Comparison of ENCODE assay signal across 8 mouse cellular contexts in genomic region chr8:124793172-124793651, GRCm38 (mm10). TPM values are rescaled to one million over a fixed set of nuclear protein-coding genes. Genes with fewer than 3 reads are reported as not detected.
A peak's percentile ranks its signal among the peaks of the same experiment; 100 is the strongest.
DNase-seq lines count a peak whose midpoint lies in the region; ATAC-seq and TF ChIP-seq lines count a peak whose summit lies in the region.

No protein-coding gene starts in this region.

- H3K9me3 ChIP-seq in heart, embryonic 13.5 days = no peaks in the 10 kb centered on the region
- no peaks in the 10 kb centered on the region for H3K9me3 ChIP-seq in kidney, embryonic 15.5 days (replicated peaks)
- H3K9me3 ChIP-seq in liver, embryonic 11.5 days (ENCODE audit: control insufficient read depth, low read length) = no peaks in the 10 kb centered on the region

- H3K4me1 ChIP-seq in heart, embryonic 13.5 days = peaks cover 46% of the 10 kb centered on the region
- H3K4me1 ChIP-seq in kidney, embryonic 15.5 days = peaks cover 34% of the 10 kb centered on the region
- H3K4me1 ChIP-seq in liver, embryonic 11.5 days (replicated peaks; ENCODE audit: control insufficient read depth, insufficient read depth, low read length) = peaks cover 15% of the 10 kb centered on the region

- TF ChIP-seq POLR2A in brain, embryonic 14.5 days (IDR thresholded peaks at IDR 0.05; ENCODE audit: borderline replicate concordance, extremely low read depth, insufficient read depth, insufficient read length, poor library complexity, severe bottlenecking) = peak; percentile 13

- under 1% methylated on average over 51 of the region's 51 CpGs for WGBS in heart, embryonic 13.5 days
- WGBS in kidney, embryonic 15.5 days = under 1% methylated on average over 51 of the region's 51 CpGs
- WGBS in liver, embryonic 11.5 days = 2% methylated on average over 51 of the region's 51 CpGs

- H3K27ac ChIP-seq in heart, embryonic 13.5 days (replicated peaks) = peak overlapping the region; percentile 68
- H3K27ac ChIP-seq in kidney, embryonic 15.5 days = no peak overlapping the region
- no peak overlapping the region for H3K27ac ChIP-seq in liver, embryonic 11.5 days (ENCODE audit: low read depth, low read length)

- DNase-seq in A20 (ENCODE audit: low read depth, low spot score) = peak; percentile 78
- peak; percentile 86 for DNase-seq in brain, embryonic 14.5 days (ENCODE audit: low read depth)
- peak; percentile 92 for DNase-seq in liver, embryonic 11.5 days (ENCODE audit: low spot score)
- DNase-seq in naive thymus-derived CD4-positive, alpha-beta T cell, adult 2 months (ENCODE audit: low read depth) = peak; percentile 59
- peak; percentile 81 to 94 for DNase-seq in spleen, postnatal 4 days (ENCODE audit: low spot score in 2 of 2)

- peak; percentile 43; the same call in 1 of the 2 replicates for ATAC-seq in erythroblast, adult 5-6 weeks (replicated peaks; ENCODE audit: low FRiP score, poor library complexity, severe bottlenecking)
- ATAC-seq in heart, embryonic 13.5 days (ENCODE audit: extremely low read depth, insufficient number of reproducible peaks, low FRiP score, low TSS enrichment) = peak; percentile 68; the same call in 1 of the 2 replicates
- peak; percentile 90 for ATAC-seq in kidney, embryonic 15.5 days (replicated peaks; ENCODE audit: low FRiP score)
- peak; percentile 83 for ATAC-seq in liver, embryonic 11.5 days (replicated peaks; ENCODE audit: low FRiP score)

- peak overlapping the region; percentile 75 for H3K9ac ChIP-seq in heart, embryonic 13.5 days
- H3K9ac ChIP-seq in kidney, embryonic 15.5 days = no peak overlapping the region
- no peak overlapping the region for H3K9ac ChIP-seq in liver, embryonic 11.5 days (ENCODE audit: low read depth, low read length)

- no peaks in the 10 kb centered on the region for H3K36me3 ChIP-seq in heart, embryonic 13.5 days
- H3K36me3 ChIP-seq in kidney, embryonic 15.5 days = no peaks in the 10 kb centered on the region
- no peaks in the 10 kb centered on the region for H3K36me3 ChIP-seq in liver, embryonic 11.5 days (ENCODE audit: control insufficient read depth, insufficient read depth, low read length)

- TF ChIP-seq CTCF in brain, embryonic 14.5 days (IDR thresholded peaks at IDR 0.05; ENCODE audit: borderline replicate concordance, extremely low read depth, insufficient read depth, insufficient read length) = no peak

- peak overlapping the region; percentile 98 for H3K4me2 ChIP-seq in heart, embryonic 13.5 days
- H3K4me2 ChIP-seq in kidney, embryonic 15.5 days = peak overlapping the region; percentile 99
- peak overlapping the region; percentile 96 for H3K4me2 ChIP-seq in liver, embryonic 11.5 days

- H3K4me3 ChIP-seq in heart, embryonic 13.5 days = peak overlapping the region; percentile 72
- H3K4me3 ChIP-seq in kidney, embryonic 15.5 days (replicated peaks) = peak overlapping the region; percentile 60
- H3K4me3 ChIP-seq in liver, embryonic 11.5 days (ENCODE audit: low read depth, low read length) = peak overlapping the region; percentile 62

- peaks cover 71% of the 10 kb centered on the region for H3K27me3 ChIP-seq in heart, embryonic 13.5 days (replicated peaks)
- H3K27me3 ChIP-seq in kidney, embryonic 15.5 days = peaks cover 93% of the 10 kb centered on the region
- peaks cover 70% of the 10 kb centered on the region for H3K27me3 ChIP-seq in liver, embryonic 11.5 days (replicated peaks; ENCODE audit: control insufficient read depth, insufficient read depth, low read length)

RNA-seq across cellular contexts. Expression of gene Trim67, which starts 0.3 kb away (rescaled TPM):
- 41.7 and 81.6 TPM in 2 replicates for polyA plus RNA-seq in brain, embryonic 14.5 days (2012; rRNA removed)
- total RNA-seq in erythroblast, adult 5-6 weeks (2015; ENCODE audit: low replicate concordance) = not detected in 2 replicates
- not detected in 2 replicates for total RNA-seq in erythroblast, adult 5-6 weeks (2017; ENCODE audit: low replicate concordance)
- 0.16 and 0.17 TPM in 2 replicates for polyA plus RNA-seq in heart, embryonic 13.5 days (2015; fragmentation: Nextera tagmentation; extraction: Ambion mirVana)
- polyA plus RNA-seq in kidney, embryonic 15.5 days (2015; fragmentation: Nextera tagmentation; extraction: Ambion mirVana) = 0.10 and 0.36 TPM in 2 replicates
- polyA plus RNA-seq in liver, embryonic 11.5 days (2014; fragmentation: Nextera tagmentation; extraction: Ambion mirVana) = 0.05 TPM in 1 of 2 replicates, not detected in the other

RNA-seq across cellular contexts. Expression of gene Fam89a, which starts 41.6 kb away (rescaled TPM):
- 0.49 and 0.64 TPM in 2 replicates for polyA plus RNA-seq in brain, embryonic 14.5 days (2012; rRNA removed)
- 1.3 TPM in 1 of 2 replicates, not detected in the other for total RNA-seq in erythroblast, adult 5-6 weeks (2015; ENCODE audit: low replicate concordance)
- total RNA-seq in erythroblast, adult 5-6 weeks (2017; ENCODE audit: low replicate concordance) = not detected in 2 replicates
- polyA plus RNA-seq in heart, embryonic 13.5 days (2015; fragmentation: Nextera tagmentation; extraction: Ambion mirVana) = 2.2 and 2.4 TPM in 2 replicates
- polyA plus RNA-seq in kidney, embryonic 15.5 days (2015; fragmentation: Nextera tagmentation; extraction: Ambion mirVana) = 4.9 TPM in 2 replicates
- 3.6 and 3.8 TPM in 2 replicates for polyA plus RNA-seq in liver, embryonic 11.5 days (2014; fragmentation: Nextera tagmentation; extraction: Ambion mirVana)

Comparison
In these comparisons a context has a peak if more than half of its experiments do, and no peak if none do; other contexts are left out.
1. RNA of gene Trim67, which starts 0.3 kb away (polyA plus RNA-seq): 41.7 to 81.6 TPM in brain, embryonic 14.5 days; 0.10 to 0.36 TPM in kidney, embryonic 15.5 days, 0.16 to 0.17 TPM in heart, embryonic 13.5 days and 0.05 TPM in liver, embryonic 11.5 days; every median in the first group is over 10 times any median in the second.
2. Peak in every context shown above with its lines, with median percentiles within 50 percentile points of each other: DNase-seq, ATAC-seq, H3K4me2 ChIP-seq and H3K4me3 ChIP-seq.